Mouse (Mus musculus) kidney, adult 2 months (tissue): ENCODE results near the gene Zmat3.

Experiments
- CTCF ChIP-seq: fragments of 200-500 bp; conservative IDR thresholded peaks from 2 replicates; pipeline ENCODE4 v1.5.1; 2011; ENCODE audit warnings: low read depth, mild to moderate bottlenecking, control low read depth, low read length, moderate library complexity, mixed read lengths; ENCODE audit not compliant: insufficient read depth, insufficient read length
- POLR2A ChIP-seq: fragments of 200-500 bp; IDR thresholded peaks from one replicate; pipeline ENCODE4 v1.6.1; 2011; ENCODE audit warnings: low read depth, low read length, control low read depth

DNA sequence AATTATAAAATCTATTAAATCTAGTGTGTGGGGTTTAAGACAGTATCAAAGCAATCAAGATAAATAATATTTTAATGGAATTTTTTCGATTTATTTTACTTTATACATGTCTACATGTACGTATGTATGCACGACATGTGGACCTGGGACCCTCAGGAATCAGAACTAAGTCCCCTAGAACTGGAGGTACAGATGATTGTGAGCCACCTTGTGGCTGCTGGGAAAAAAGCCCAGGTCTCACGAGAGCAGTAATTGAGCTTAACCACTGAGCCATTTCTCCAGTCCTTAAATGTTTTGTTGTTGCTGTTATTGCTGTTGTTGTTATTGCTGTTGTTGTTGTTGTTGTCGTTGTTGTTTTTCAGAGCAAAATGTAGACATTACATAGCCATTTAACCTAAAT, 21.0 kb downstream of the Zmat3 start:
- TF ChIP-seq CTCF = no peak
- no peak for TF ChIP-seq POLR2A
